Mouse (Mus musculus): ENCODE results near the gene Ralgapa1.

- no peak for TF ChIP-seq GATA1 (IDR thresholded peaks at IDR 0.05; ENCODE audit: borderline replicate concordance, low read length)
- TF ChIP-seq FLI1 (IDR thresholded peaks at IDR 0.05; ENCODE audit: low read length), result no peak
These were observed 250.3 kb downstream of the Ralgapa1 start for GRCm38 (mm10) chr12:55570646-55571045.

All from megakaryocyte, embryonic 14.5 days (primary cell).